Mouse (Mus musculus) left cerebral cortex, adult 18-20 months (tissue): Measurements from ENCODE around the gene Map2k4. TPM values are rescaled to one million over a fixed set of nuclear protein-coding genes. Genes with fewer than 3 reads are reported as not detected.

Source experiments
- DNase-seq, 2 experiments: peaks; one replicate each; pipeline ENCODE4 v3.0.0; 2021 to 2022; ENCODE audit warnings: low spot score in 2 of 2, mixed read lengths in 1 of 2
- total RNA-seq, 2 experiments: library from RNA; stranded (reverse); gene quantifications; 2 replicates each; pipeline ENCODE4 v1.2.3; 2021

Map2k4 gene
- total RNA-seq, 2 experiments from 2014 or later: 188 to 192 TPM

DNA sequence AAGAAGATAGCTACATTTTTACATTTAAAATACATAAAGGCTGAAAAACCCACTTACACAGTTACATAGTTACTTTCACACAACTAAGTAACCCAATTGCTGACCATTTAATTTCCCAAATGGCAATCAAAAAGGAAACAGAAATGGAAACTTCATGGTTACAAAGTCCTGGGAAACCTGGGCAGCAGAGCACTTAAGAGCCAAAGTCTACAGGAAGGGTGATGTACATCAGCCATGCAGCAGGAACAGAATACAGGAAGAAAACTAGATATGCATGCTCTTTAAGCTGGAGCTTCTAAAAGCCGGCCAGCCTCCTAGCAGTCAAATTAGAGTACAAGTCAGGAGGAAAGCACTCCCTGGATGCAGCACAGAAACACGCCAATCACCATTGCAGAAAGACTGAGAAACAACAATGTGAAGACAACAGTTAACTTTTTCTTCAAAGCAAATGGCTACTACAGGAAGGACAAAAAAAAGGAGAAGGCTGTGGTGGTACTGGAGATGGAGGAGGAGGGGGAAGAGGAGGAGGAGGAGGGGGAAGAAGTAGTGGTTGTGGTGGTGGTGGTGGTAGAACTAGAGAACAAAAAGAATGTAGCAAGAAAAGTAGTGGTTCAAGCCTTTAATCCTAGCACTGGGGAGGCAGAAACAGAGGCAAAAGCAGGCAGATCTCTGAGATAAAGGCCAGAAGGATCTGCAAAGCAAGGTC, 11.0 kb downstream of the Map2k4 start:
- no peak for DNase-seq

DNA sequence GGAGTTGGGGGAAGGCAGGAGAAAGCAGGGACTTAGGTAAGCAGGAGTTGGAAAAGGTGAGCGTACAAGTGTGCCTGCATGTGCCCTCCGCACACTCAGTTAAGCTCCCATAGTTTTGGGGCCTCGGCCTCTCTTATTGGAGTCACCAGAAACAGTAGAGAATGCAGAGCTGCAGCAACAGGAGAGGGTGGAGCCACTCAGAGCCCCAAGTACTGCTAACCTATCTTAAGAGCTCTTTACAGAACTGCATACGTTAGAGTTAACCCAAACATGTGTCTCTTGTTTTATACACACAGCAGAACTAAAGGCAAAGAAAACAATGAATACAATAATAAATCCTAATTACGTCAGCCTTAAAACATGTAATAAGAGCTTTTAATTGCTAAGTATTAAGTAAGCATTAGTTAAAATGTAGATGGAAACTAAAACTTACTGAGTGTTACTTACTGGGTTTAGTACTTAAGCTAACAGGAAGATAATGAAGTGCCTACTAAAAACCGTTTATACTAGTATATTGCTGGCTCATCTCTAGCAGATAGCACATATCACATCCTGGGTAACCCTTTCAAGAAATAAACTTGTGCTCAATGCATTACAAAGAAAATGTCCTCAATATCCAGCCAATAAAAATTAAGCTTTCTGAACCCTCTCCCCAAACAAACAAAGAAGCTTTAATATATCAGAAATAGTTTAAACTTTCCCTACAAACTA, 14.0 kb downstream of the Map2k4 start:
- DNase-seq: no peak

DNA sequence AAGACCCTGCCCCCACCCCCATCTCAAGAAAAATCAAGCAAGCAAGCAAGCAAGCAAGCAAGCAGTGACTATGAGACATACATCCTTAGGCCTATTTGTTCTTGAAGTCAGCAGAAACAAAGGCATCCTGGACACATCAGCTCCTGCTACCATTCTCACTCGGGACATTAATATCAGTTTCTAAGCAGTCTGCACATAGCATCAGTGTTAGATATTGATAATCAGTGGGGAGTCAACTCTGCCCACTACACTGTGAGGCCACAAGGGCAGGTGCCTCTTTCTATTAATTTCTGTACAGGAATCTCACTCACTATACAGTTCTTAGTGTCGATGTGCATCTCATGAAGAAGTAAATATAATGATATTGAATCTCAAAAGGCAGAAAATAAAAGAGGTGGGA, 14.6 kb downstream of the Map2k4 start:
- no peak for DNase-seq

DNA sequence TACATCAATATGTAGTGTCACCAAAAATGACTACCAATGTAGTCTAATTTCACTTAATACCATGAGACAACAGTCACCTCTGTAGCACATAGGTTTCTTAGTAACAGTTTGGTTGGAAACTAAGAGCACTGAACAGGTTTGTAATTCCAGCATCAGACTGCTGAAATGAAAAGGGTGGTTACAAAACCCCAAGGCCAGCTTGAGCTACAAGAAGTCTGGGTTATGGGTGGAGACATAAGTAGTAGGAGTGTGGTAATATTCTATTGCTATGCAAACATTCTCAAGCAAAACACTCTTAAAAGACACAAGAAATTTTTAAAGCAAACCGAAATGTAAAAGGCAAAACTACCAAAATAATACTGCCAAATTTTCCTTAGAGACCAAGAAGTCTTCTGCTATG, 16.6 kb downstream of the Map2k4 start:
- DNase-seq: no peak

DNA sequence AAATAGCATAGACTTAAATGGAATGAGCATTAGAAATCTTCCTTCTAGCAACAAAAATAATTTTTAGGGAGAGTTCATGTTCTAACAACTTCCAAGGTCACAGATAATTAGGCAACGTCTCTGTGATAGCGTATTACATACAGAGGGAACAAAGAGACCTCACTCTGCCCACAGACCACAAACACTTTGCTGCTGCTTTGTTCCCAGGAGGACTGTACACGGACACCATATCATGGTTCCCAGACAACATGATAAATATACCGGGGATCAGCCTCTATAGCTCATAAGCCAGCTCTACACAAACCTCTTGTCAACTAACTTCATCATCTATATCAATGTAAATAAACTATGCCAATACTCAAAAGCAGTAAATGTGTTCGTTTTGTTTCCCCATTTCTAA, 18.1 kb downstream of the Map2k4 start:
- DNase-seq: no peak

DNA sequence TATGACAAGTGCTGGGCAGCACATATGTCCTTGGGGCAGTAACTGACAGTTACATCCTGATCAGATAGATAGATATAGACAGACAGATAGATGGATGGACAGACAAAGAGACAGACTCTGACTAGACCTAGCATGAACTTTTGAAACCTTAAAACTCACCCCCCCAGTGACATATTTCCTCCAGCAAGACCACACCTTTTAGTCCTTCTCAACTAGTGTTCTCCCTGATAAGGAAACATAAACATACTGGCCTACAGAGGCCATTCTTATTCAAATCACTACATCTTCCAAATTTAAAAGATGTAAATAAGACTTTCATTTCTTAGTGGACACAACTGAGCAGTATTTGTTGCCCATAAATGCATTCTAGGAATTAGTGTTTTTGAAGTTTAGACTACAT, 19.7 kb downstream of the Map2k4 start:
- no peak for DNase-seq

DNA sequence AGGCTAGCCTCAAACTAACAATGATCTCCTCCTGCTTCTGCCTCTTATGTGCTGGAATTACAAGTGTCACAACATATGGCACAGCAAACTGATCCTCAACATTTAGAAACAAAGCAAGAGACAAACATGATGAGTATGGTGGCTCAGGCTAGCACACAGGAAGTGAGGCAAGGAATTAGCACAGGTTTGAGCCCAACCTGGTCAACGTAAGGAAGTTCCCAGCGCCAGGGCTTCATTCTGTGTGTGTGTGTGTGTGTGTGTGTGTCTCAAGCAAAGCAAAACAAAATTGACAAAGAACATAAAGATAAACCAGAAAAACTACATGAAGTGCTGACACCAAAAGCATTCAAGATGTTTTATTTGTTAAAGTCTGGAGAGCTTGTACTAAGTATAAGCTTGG, 27.2 kb downstream of the Map2k4 start:
- no peak for DNase-seq

DNA sequence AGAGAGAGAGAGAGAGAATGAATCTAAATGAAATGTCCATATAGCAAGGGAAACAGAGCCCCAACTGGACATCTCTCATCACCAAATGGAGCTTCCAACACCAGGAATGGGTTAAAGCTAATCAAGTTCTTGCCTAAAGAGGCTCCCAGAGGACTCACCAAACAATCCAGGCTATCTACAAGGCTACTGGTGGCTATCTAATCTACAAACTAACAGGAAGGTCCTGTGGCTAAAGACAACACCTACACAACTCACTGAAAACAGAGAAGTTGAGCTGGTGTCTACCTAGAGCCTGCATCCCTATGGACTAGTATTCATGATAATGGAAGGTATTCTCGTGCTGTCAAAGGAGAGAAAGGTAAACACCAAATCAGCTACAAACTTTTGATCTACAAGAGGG, 28.7 kb downstream of the Map2k4 start:
- DNase-seq: no peak

DNA sequence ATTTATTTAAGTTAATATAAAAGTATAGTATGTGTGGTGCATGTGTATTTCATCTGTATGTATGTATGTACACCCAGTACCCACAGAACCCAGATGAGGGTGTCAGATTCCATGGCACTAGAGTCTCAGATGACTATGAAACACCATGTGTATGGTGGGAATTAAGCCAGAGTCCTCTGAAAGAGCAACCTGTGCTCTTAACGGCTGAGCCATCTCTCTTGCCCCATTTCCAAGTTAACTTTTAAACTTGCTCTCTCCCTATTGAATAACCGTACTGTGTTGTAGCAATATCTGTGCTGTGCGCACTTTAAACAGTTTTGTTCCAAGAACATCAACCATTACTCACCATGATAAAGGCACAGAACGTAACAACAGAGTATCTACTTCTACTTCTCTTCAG, 33.9 kb downstream of the Map2k4 start:
- DNase-seq: no peak

DNA sequence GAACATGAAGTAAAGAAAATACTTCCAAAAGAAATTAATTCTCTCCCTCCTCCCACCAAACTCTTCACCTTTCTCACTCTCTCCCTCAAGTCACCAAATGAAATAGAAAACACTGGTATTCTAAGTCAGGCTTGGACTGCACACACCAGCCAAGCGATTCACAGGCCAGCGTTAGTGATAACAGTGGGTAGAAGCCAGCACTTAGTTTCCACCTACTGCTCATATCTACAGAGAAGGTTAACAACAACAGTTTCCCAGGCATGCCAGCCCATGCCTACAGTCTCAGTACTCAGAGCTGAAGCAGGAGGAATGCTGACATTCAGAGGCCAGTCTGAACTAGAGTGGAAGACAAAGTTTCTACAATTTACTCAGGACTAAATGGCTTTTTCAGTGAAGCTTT, 34.5 kb downstream of the Map2k4 start:
- no peak for DNase-seq

DNA sequence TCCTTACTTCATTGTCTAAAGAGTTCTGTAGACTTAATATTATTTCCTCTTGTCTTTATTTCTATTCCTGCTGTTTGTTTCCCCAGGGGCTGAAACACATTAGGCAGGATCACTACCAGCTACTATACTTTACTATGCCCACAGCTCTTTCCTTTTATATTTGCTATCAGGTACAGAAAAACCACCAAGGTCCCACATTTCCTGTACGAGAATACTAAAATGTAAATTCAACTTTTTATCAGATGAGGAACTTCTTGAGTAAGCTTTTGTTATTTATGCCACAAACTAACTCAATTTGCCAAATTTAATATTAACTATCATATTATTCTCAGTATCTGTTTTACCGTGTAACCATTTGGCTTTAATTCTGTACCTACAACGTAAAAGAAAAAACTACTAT, 37.6 kb downstream of the Map2k4 start:
- no peak for DNase-seq

DNA sequence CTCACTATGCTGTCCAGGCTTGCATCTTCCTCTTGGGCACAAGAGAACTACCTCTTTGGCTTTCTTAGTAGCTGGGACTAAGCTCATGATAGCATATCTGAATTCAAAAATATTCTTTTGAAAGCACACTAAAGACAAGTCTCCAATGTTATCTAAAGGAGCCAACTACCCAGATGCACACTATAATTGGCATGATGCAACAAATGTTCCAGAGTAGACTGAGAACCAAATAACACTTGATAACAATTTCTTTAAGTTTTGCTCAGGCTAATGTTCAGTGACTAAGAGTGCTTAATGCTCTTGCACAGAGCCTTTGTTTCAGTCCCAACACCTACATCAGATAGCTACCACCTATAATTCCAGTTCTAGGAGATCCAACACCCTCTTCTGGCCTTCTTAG, 40.7 kb downstream of the Map2k4 start:
- no peak for DNase-seq

DNA sequence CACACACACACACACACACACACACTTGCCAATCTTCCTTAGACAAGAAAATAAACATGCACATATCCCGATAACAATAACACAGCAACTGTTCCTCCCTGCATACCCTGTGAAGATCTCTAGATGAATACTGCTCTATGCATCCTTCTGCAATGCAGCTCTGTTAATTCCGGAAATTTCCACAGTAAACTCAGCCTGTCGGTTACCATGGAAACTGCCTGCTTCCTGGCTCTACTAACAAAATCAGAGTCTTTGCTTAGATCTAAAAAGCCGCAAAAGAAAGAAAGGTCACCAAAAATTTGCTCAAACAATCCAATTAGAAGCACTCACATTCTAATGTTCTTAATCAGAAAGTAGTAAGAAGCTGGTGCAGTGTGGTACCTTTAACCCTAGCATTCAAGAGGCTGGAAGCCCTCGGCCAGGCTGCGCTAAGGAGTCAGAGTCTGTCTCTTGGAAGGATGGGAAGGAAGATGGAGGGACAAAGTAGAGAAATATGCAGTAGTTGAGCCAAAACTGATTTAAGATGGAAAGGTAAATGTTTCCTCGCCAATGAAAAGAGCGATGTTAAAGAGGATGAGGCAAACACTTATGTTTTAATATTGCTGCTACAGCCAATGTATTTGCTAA, 42.3 kb downstream of the Map2k4 start:
- peak; percentile 21 to 37 for DNase-seq

DNA sequence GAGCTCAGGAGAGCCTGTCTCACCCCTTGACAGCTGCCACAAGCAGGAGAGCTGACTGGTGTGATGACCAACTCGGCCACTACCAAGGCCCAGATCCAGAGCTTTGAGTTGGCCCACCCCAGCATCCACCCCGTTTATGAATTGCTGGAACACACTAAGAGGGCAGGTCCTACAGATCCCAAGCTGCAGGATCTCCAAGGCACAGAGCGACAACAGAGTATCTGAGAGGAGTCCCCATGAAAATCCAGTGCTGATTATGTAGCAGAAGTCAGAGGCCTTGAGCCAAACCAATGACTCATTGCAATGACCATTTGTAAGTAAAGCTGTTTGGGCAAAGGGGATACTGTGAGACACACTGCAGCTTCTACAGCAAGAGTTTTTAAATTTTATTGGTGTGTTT, 44.2 kb downstream of the Map2k4 start:
- no peak for DNase-seq

DNA sequence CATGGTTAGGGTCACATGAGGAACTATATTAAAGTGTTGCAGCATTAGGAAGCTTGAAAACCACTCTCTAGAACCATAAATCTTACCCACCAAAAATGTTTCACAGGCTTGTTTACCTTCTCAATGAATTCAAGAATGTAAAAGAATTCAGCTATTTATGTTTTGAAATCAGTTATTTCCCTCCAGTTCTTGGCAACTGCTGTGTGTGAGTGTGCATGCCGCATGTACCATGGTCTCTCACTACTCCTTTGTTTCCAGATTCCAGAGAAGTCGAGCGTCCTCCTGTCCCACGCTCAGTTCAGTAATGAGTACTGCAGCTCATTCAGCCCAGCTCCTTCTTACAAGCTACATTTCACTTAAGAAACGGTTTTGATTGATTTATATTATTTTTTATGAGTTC, 47.3 kb downstream of the Map2k4 start:
- DNase-seq: no peak

DNA sequence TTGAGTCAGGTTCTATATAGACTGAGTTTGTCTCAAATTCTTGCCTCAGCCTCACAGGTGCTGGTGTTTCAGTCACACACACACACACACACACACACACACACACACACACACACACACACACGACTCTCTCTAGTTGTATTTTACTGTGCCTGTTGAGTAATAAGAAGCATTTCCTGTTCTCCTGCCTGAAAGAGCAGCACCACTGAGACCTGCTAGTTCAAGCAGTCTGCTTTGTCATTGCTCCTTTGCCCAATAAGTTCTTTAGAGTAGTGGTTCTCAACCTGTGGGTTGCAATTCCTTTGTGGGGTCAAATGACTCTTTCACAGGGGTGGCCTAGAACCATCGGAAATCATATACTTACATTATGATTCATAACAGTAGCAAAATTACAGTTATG, 47.7 kb downstream of the Map2k4 start:
- DNase-seq: no peak

DNA sequence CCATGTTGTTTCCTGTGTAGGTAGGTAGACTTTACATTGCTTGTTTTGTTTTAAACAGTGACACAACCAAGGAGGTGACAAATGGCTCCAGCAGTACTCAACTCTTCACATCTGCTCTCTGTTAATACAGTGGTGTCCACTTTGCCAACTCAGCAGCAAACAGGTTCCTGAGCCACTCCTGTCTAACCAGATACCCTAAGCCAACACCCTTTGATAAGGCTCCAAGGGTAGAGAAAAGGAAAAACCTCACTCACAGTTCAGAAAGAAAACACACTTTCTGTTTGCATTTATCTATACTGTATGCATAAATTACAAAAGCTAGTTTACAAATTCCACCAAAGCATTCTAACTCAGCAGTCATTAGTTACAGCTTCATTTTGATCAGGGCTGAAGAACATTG, 48.2 kb downstream of the Map2k4 start:
- no peak for DNase-seq

DNA sequence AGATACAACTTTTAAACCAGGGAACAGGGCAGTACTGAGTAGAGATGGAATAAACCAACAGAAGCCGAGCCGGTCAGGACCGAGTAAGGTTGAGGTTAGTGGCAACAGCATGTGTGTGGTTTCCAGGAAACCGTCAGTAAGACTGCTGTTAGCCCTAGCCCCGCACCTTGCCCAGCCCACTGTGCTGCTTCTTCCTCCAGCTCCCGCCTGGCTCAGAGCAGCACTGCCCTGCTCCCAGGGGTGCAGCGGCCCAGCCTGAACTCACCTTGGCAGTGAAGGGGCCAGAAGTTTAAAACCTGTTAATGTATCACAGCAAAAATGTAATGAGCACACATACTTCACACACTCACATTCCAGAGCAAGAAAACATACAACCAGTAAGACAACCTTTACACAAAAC, 53.4 kb downstream of the Map2k4 start:
- DNase-seq: no peak

DNA sequence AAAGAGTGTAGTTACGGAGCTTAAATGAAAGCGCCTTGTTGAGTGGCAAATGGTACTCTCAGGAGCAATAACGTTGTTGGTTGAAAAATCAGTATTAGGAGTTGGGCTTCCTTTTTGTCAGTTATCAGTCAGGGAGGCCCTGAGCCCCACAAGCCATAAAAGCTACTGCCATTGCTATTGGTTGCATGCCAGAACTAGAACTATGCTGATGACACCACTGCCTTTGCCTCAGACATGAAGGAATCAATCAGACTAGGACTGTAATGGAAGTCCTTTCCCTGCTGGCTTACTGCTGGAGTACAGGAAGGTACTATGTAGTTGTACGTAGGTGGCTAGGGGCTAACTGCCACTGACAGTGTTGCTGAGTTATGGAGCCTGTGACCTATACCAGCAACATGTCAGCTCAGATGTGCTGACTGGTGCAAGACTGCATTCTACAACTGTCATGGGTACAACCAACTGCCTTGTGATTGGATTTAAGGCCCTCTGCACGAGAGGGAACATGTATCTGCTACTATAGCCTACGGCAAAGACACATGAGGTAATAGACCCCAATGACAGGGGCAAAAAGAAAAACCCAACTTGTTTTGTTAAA, 58.4 kb downstream of the Map2k4 start:
- no peak for DNase-seq

DNA sequence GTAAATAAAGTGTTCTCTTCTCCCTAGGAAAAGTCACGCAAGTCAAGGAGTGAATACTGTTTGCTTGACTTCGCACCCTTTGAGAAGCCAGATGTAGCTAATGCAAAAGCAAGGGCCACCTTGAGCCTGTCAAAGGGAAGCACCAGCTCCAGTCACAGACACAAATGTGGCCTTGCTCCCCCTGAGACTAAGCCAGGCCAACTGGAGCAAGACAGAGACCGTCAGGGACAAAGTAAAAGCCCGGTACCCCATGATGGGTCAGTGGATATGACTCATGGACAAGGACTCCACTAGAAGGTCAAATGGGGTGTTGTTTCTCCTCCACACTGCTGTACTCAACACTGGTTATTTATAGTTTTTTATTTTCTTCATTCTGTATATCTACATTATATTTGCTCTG, 59.2 kb downstream of the Map2k4 start:
- DNase-seq: no peak

DNA sequence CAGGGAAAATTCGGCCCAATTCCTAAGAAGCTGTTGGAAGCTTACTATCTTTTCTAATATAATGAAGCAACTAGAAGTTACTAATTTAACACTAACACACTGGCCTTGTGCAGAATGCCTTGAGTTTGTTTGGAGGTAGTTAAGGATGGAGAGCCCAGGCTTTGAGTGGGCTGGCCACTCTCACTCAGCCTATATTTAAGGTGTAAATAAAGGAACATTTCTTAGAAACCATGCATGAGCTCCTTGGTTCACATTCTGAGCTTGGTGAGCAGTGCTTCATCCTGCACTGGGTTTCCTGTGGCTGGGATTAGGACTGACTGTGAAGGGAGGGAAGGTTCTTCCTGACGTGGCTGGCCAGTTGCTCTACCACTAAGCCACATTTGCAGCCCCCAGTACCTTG, 64.4 kb downstream of the Map2k4 start:
- no peak for DNase-seq

DNA sequence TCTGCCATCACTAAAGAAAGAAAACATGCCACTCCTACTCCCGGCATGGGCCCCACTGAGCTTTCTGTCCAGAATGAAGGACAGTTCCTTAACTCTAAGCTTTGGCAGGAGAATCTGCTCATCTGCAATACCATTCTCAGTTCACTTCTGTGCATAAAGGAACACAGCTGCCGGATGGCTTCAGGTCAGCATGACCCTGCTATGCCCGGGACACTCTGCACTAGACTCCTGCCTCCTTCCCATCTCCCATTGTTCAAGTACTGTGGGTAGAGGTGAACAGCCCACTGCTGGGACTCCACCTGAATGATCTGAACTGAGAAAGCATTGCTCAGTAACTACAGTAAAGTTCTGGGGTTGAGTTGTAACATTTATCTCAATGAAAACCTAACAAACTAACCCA, 66.5 kb downstream of the Map2k4 start:
- no peak for DNase-seq
